Mouse (Mus musculus): ENCODE results near the gene Cbx4.

The Cbx4 gene

GRCm38 (mm10) chr11:119087301-119088082 lies 1.5 kb upstream of the Cbx4 start:
- no peak for ATAC-seq (ENCODE audit: insufficient number of reproducible peaks, low FRiP score, low TSS enrichment)

- ATAC-seq (ENCODE audit: insufficient number of reproducible peaks, low FRiP score, low TSS enrichment), result peak; percentile 21; the same call in 1 of the 2 replicates
Measured at GRCm38 (mm10) chr11:119085279-119086062, 550 bp downstream of the Cbx4 start.

- no peak for ATAC-seq (ENCODE audit: insufficient number of reproducible peaks, low FRiP score, low TSS enrichment)
Measured at GRCm38 (mm10) chr11:119084446-119085278, 1.4 kb downstream of the Cbx4 start.

GRCm38 (mm10) chr11:119083724-119084445 lies 2.1 kb downstream of the Cbx4 start:
- ATAC-seq (ENCODE audit: insufficient number of reproducible peaks, low FRiP score, low TSS enrichment), result no peak

- no peak for ATAC-seq (ENCODE audit: insufficient number of reproducible peaks, low FRiP score, low TSS enrichment)
Measured at GRCm38 (mm10) chr11:119082638-119083599, 3.1 kb downstream of the Cbx4 start.

GRCm38 (mm10) chr11:119081839-119082637 lies 4.0 kb downstream of the Cbx4 start:
- ATAC-seq (ENCODE audit: insufficient number of reproducible peaks, low FRiP score, low TSS enrichment), result no peak

- no peak for ATAC-seq (ENCODE audit: insufficient number of reproducible peaks, low FRiP score, low TSS enrichment)
Measured at GRCm38 (mm10) chr11:119081148-119081838, 4.7 kb downstream of the Cbx4 start.

- ATAC-seq (ENCODE audit: insufficient number of reproducible peaks, low FRiP score, low TSS enrichment), result no peak
Measured at GRCm38 (mm10) chr11:119080461-119081147, 5.4 kb downstream of the Cbx4 start.

- ATAC-seq (ENCODE audit: insufficient number of reproducible peaks, low FRiP score, low TSS enrichment), result no peak
Measured at GRCm38 (mm10) chr11:119079445-119079837, 6.6 kb downstream of the Cbx4 start.

- no peak for ATAC-seq (ENCODE audit: insufficient number of reproducible peaks, low FRiP score, low TSS enrichment)
Measured at GRCm38 (mm10) chr11:119078691-119079444, 7.2 kb downstream of the Cbx4 start.

- ATAC-seq (ENCODE audit: insufficient number of reproducible peaks, low FRiP score, low TSS enrichment), result no peak
Measured at GRCm38 (mm10) chr11:119077755-119078154, 8.3 kb downstream of the Cbx4 start.

- ATAC-seq (ENCODE audit: insufficient number of reproducible peaks, low FRiP score, low TSS enrichment), result no peak
Measured at GRCm38 (mm10) chr11:119075805-119076204, 10.2 kb downstream of the Cbx4 start.

- ATAC-seq (ENCODE audit: insufficient number of reproducible peaks, low FRiP score, low TSS enrichment), result no peak
Measured at GRCm38 (mm10) chr11:119073876-119074433, 12.1 kb downstream of the Cbx4 start.

GRCm38 (mm10) chr11:119072986-119073385 lies 13.0 kb downstream of the Cbx4 start:
- no peak for ATAC-seq (ENCODE audit: insufficient number of reproducible peaks, low FRiP score, low TSS enrichment)

- no peak for ATAC-seq (ENCODE audit: insufficient number of reproducible peaks, low FRiP score, low TSS enrichment)
Measured at GRCm38 (mm10) chr11:119072239-119072638, 13.8 kb downstream of the Cbx4 start.

- no peak for ATAC-seq (ENCODE audit: insufficient number of reproducible peaks, low FRiP score, low TSS enrichment)
Measured at GRCm38 (mm10) chr11:119066841-119067240, 19.2 kb downstream of the Cbx4 start.

Data from cerebellum, adult (tissue).